Mouse (Mus musculus) embryo, embryonic 10.5 days (tissue): ENCODE results near the gene Gm5346.
"Not testable (repeated sequence)": the region's sequence is repeated elsewhere in the genome, so short reads cannot be mapped to it uniquely, and the experiment has no call there.

ENCODE experiments used
- DNase-seq: peaks from one replicate; pipeline ENCODE4 v3.0.0-alpha.2; 2015; ENCODE audit warnings: low spot score

Gene Gm5346

GRCm38 (mm10) chr8:43627176-43627575 is at the start of gene Gm5346:
Gm5346 (minus strand) TSS chr8:43627276.
- no peak for DNase-seq

GRCm38 (mm10) chr8:43616046-43616445 is 11.0 kb downstream of the Gm5346 start:
- no peak for DNase-seq

GRCm38 (mm10) chr8:43603657-43604056 is 23.4 kb downstream of the Gm5346 start:
- DNase-seq = not testable (repeated sequence)

- DNase-seq = not testable (repeated sequence)
Observed at GRCm38 (mm10) chr8:43603166-43603565, 23.9 kb downstream of the Gm5346 start.

- DNase-seq = not testable (repeated sequence)
Observed at GRCm38 (mm10) chr8:43576607-43577006, 50.5 kb downstream of the Gm5346 start, which contains the start of gene Adam26a. Adam26a (minus strand) TSS chr8:43576707.
